Mouse (Mus musculus) small intestine, adult 2 months (tissue): Measurements from ENCODE around the gene Trappc3l. TPM values are rescaled to one million over a fixed set of nuclear protein-coding genes. Genes with fewer than 3 reads are reported as not detected.

Experiments
- H3K27ac ChIP-seq: fragments of 200-500 bp; 2 replicates; pipeline ENCODE4 v1.5.1; 2012; ENCODE audit warnings: low read depth, low read length, control low read depth, inconsistent platforms; ENCODE audit not compliant: insufficient read depth
- H3K27me3 ChIP-seq: fragments of 200-500 bp; 2 replicates; pipeline ENCODE4 v1.6.1; 2012; ENCODE audit warnings: mild to moderate bottlenecking, moderate library complexity, low read length, inconsistent platforms; ENCODE audit not compliant: control insufficient read depth, insufficient read depth
- H3K36me3 ChIP-seq: fragments of 200-500 bp; 2 replicates; pipeline ENCODE4 v1.6.1; 2012; ENCODE audit warnings: mild to moderate bottlenecking, low read length, control low read depth, inconsistent platforms; ENCODE audit not compliant: control insufficient read depth, insufficient read depth
- H3K4me1 ChIP-seq: fragments of 200-500 bp; 2 replicates; pipeline ENCODE4 v1.6.1; 2012; ENCODE audit warnings: low read length, inconsistent platforms, mixed read lengths; ENCODE audit not compliant: control insufficient read depth, insufficient read depth, insufficient read length
- H3K4me3 ChIP-seq: fragments of 200-500 bp; 2 replicates; pipeline ENCODE4 v1.5.1; 2012; ENCODE audit warnings: low read depth, mild to moderate bottlenecking, control low read depth, inconsistent platforms, low read length, moderate library complexity
- CTCF ChIP-seq: fragments of 200-500 bp; IDR thresholded peaks from 2 replicates; pipeline ENCODE4 v1.5.1; 2012; ENCODE audit warnings: low read depth, mild to moderate bottlenecking, control low read depth, inconsistent platforms, low read length, moderate library complexity, mixed read lengths; ENCODE audit not compliant: insufficient replicate concordance, insufficient read length; ENCODE audit errors: extremely low read depth
- POLR2A ChIP-seq: fragments of 200-500 bp; IDR thresholded peaks from 2 replicates; pipeline ENCODE4 v1.6.1; 2012; ENCODE audit warnings: low read depth, mild to moderate bottlenecking, control low read depth, inconsistent platforms, low read length, moderate library complexity
- WGBS: fragments of 180-500 bp; shearing (Covaris S2); methylation state at CpG from one replicate; pipeline ENCODE4 v1.1.7; 2018; 5-methylcytosine and 5-hydroxymethylcytosine counted together
- polyA plus RNA-seq: library from polyadenylated mRNA; depleted of rRNA; stranded (reverse); fragments of >200 nt; gene quantifications from 2 replicates; pipeline ENCODE4 v1.2.3, GENCODE M21; 2012

The Trappc3l gene
- polyA plus RNA-seq, 1 experiment: not detected

- Histone ChIP-seq H3K4me1 (no peaks in the 10 kb centered on the region), H3K36me3 (no peaks in the 10 kb centered on the region), H3K27ac (no peak overlapping the region), H3K4me3 (no peak overlapping the region), H3K27me3 (no peaks in the 10 kb centered on the region)
- TF ChIP-seq CTCF (no peak), POLR2A (no peak)
- 30% methylated on average over 5 of the region's 5 CpGs for WGBS
Observed at GRCm38 (mm10) chr10:34070999-34071492, 33.6 kb downstream of the Trappc3l start.

DNA sequence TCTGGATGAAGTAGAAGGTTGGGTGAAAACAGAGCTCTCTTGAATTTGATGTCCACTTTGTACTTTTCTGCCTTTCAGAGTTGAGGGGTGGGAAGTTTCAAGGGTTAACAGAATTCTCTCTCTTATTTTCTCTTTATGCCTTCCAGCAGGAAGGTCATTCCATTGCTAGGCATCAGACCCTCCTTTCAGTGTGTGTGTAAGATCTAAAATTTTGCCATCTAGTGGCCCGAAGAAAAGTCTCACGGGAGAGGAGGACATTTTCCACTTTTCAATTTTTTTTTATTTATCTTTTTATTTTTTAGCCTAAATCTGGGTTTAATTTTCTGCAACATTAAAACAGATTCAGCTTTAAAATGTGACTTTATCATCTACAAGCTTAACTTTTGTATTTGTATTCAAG is 34.3 kb downstream of the Trappc3l start:
- 52% methylated on average over 2 of the region's 2 CpGs for WGBS
- no peak overlapping the region for H3K27ac ChIP-seq

GRCm38 (mm10) chr10:34074522-34075200 is 37.3 kb downstream of the Trappc3l start:
- 85% methylated on average over 5 of the region's 5 CpGs for WGBS
- H3K4me1 ChIP-seq: no peaks in the 10 kb centered on the region
- no peak overlapping the region for H3K27ac ChIP-seq
- no peak for TF ChIP-seq CTCF
- no peak for TF ChIP-seq POLR2A
- H3K36me3 ChIP-seq: no peaks in the 10 kb centered on the region
- no peak overlapping the region for H3K4me3 ChIP-seq
- H3K27me3 ChIP-seq: no peaks in the 10 kb centered on the region

More for the DNA sequence above, 34.3 kb downstream of the Trappc3l start:
- H3K4me3 ChIP-seq: no peak overlapping the region
- no peaks in the 10 kb centered on the region for H3K4me1 ChIP-seq
- H3K36me3 ChIP-seq: no peaks in the 10 kb centered on the region
- TF ChIP-seq POLR2A (no peak), CTCF (no peak)
- H3K27me3 ChIP-seq: no peaks in the 10 kb centered on the region

DNA sequence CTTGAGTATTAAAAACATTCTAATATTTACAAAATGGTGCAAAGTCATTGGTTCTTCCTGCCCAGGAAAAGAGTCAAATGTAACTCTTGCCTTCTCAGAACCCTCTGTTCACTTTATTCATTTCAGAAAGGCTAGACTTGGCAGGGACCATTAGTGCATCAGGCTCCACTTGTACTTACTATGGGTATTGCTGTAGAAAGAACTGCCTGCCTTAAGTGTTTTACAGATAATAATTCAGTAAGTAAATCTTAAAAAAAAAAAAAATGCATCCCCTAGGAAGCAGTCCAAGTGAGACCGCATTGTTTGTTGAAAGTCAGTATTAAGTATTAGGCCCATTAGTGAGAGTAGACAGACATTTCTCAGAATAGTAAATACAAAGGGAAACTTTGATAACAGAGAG is 49.1 kb downstream of the Trappc3l start:
- WGBS: 69% methylated on average over 1 of the region's 1 CpGs
- no peaks in the 10 kb centered on the region for H3K4me1 ChIP-seq
- no peak overlapping the region for H3K27ac ChIP-seq
- H3K27me3 ChIP-seq: no peaks in the 10 kb centered on the region
- H3K4me3 ChIP-seq: no peak overlapping the region
- H3K36me3 ChIP-seq: no peaks in the 10 kb centered on the region
- TF ChIP-seq CTCF (no peak), POLR2A (no peak)

GRCm38 (mm10) chr10:34088515-34088914 is 51.1 kb downstream of the Trappc3l start:
- Histone ChIP-seq H3K36me3 (no peaks in the 10 kb centered on the region), H3K4me1 (no peaks in the 10 kb centered on the region), H3K27me3 (no peaks in the 10 kb centered on the region), H3K27ac (no peak overlapping the region), H3K4me3 (no peak overlapping the region)
- TF ChIP-seq POLR2A (no peak), CTCF (no peak)
- WGBS: 74% methylated on average over 2 of the region's 2 CpGs

GRCm38 (mm10) chr10:34089517-34089916 is 52.1 kb downstream of the Trappc3l start:
- Histone ChIP-seq H3K36me3 (no peaks in the 10 kb centered on the region), H3K4me1 (no peaks in the 10 kb centered on the region), H3K27me3 (no peaks in the 10 kb centered on the region), H3K4me3 (no peak overlapping the region), H3K27ac (no peak overlapping the region)
- 42% methylated on average over 3 of the region's 3 CpGs for whole genome bisulfite sequencing
- TF ChIP-seq POLR2A (no peak), CTCF (no peak)

DNA sequence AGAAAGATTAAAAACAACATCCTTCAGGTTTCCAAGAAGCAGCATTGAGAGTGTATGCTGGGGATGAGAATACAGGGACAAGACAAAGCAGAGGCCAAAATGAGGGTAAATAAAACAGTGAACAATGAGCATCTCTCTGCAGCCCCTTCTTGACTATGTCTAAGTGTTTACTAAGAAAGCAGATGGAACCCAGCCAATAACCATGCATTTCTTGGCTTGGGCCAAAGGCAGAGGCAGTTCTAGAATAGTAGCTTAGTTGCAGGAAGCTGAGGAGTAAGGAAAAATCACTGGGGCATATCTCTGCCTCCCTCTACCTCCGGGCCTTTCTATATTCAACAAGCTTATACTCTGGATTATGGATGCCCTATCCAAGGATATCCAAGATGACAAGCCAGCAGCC is 53.1 kb downstream of the Trappc3l start:
- 71% methylated on average over 1 of the region's 1 CpGs for WGBS

DNA sequence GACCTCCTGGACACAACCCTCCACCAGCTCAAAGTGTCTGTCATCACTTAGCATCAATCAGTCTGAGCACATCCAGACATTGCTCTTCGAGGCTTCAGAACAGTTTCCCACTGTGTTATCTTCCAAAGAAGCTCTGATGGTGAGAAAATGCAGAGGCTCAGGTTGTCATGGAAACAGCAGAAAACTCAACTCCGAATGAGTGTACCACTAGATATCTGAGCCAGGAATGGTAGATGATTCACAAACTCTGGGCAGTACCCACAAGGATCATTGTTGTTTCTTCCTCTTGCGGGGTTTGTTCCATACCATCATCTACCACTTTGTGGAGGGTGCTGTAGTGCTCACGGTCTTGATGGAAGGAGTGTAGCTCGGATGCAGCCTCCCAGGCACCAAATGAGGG is 54.5 kb downstream of the Trappc3l start:
- TF ChIP-seq CTCF: no peak
- TF ChIP-seq POLR2A: no peak
- no peaks in the 10 kb centered on the region for H3K27me3 ChIP-seq
- H3K36me3 ChIP-seq: no peaks in the 10 kb centered on the region
- 63% methylated on average over 5 of the region's 5 CpGs for WGBS
- H3K4me1 ChIP-seq: no peaks in the 10 kb centered on the region
- H3K27ac ChIP-seq: no peak overlapping the region
- no peak overlapping the region for H3K4me3 ChIP-seq

More for the DNA sequence above, 53.1 kb downstream of the Trappc3l start:
- no peaks in the 10 kb centered on the region for H3K27me3 ChIP-seq
- H3K27ac ChIP-seq: no peak overlapping the region
- no peak overlapping the region for H3K4me3 ChIP-seq
- no peaks in the 10 kb centered on the region for H3K4me1 ChIP-seq
- TF ChIP-seq POLR2A: no peak
- TF ChIP-seq CTCF: no peak
- H3K36me3 ChIP-seq: no peaks in the 10 kb centered on the region
